Mouse (Mus musculus) R1 (cell line): ENCODE results near the gene Cldn14.

Experiments
- DNase-seq: peaks from one replicate; pipeline ENCODE4 v3.0.0-alpha.2; 2018; ENCODE audit warnings: low read depth, low spot score

The Cldn14 gene

DNA sequence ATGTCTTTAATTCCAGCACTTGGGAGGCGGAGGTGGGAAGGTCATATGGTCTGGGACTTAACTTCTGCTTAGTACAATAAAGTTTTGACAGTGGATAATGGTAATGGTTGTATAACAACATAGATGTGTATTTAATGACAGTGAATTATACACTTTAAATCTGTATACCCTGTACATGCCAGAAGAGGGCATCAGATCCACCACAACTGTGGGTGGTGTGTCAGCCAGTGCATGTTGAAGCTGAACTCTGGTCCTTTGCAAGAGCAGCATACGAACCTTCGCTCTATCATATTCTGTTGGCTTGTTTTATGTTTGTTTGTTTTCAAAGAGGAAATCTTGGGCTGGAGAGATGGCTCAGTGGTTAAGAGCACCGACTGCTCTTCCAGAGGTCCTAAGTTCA, 61.2 kb downstream of the Cldn14 start:
- DNase-seq, result no peak

DNA sequence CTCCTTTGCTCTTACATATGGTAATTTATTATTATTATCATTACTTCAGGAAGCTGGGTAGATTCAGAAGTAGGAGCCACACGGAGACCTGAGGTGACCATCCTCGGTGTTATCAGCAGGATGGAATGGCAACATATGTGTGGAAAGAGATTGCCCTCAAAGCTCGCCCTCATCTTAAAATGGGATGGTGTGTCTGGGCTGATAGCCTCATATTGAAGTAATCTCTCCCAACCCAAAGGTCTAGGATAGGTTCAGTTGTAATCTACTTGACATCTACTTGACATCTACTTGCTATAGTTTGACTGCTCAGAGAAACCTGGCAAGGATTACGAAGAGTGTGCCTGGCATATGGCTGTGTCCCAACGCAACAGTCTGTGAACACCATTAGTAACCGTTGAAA, 64.3 kb downstream of the Cldn14 start:
- no peak for DNase-seq

DNA sequence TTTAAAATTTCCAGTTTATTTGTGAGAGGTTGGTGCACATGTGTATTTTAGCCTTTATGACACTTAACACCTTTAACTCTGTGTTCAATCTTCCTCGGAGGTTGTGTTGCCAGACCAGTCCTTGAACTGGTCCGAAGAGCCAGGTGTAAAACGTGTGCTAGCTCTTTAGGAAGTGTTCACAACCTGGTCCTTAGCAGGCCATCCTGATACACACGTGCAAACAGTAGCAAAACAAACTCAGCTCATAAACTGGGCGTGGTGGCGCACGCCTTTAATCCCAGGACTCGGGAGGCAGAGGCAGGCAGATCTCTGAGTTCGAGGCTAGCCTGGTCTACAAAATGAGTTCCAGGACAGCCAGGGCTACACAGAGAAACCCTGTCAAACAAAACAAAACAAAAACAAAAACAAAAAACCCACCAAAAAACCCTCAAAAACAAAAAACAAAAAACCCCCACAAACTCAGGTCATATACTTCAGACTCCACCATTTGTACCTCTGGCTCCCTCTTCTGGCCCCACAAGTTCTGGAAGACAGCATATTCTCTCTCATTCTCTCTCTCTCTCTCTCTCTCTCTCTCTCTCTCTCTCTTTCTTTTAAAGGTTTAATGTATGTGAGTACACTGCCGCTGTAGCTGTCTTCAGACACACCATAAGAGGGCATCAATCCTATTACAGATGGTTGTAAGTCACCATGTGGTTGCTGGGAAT, 65.7 kb downstream of the Cldn14 start:
- no peak for DNase-seq

DNA sequence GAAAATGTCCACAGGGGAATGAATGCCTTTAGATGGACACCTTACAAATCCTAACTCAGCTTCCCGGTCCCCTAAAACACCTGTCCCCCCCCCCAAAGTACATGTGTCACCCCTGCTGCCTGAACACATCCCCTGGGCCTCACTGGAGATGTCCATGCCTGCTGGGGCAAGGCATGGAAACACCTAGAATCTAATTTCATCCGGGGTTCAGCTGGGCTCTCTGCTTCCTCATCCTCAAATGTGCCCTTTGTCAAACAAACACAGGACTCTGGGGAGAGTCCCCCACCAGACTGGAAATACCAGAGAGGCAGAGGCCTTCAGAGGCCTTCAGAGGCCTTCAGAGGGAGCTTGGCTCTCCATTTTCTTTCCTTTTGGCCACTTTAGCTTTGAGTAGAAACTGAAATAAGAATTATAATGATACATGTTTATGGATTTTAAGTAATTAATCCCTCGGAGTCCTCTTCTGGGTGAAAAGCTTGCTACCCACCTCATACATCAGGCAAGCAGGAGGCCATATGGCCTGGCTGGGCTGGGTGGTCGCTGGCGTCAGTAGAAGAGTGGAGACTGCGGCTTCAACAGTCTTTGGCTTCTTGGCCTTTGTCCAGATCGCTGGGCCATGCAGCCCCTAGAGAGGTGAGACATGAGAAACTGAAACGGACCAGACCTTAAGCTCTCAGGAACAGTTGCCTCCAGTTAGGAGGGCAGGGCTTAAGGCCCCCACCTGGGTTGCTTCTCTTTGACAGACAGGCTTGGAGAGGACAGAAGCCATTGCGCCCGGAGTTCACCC, 66.7 kb downstream of the Cldn14 start:
- no peak for DNase-seq

DNA sequence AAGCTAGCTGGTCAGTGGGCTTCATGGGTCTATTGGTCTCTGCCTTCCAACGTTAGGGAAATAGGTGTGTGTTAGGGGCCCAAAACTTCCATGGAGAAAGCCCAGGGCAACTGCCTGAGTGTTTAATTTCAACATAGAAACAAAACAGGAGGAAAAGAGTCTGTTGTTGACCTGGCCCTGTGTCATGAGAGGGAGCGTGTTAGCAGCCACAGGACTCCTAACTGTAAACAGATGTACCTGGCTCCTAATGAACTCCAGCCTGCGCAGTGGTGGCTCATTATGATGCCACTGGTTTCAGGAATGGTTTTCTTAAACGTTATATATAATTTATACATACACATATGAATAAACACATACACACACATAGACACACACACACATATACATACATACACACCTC, 68.7 kb downstream of the Cldn14 start:
- DNase-seq, result no peak

DNA sequence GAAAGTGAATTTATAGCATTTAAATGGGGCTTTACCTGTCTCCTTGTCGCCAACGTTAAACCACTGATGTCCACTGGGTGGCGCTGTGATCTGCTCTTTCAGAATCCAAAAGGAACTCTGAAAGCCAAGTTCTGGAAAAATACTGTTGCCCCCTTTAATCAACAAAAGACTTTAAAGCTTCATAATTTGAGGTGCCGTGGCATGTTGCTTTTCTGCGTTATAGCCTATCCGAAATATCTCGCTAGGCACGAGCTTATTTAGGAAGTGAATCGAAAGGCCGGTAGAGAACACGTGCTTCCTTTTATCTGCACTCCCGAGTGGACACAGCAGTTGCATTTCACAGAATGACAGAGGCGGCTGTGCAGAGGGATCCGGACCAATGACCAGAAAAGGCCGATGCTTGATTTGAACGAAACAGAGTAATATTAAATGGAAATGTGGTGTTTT, 70.2 kb downstream of the Cldn14 start:
- DNase-seq, result peak; percentile 81

DNA sequence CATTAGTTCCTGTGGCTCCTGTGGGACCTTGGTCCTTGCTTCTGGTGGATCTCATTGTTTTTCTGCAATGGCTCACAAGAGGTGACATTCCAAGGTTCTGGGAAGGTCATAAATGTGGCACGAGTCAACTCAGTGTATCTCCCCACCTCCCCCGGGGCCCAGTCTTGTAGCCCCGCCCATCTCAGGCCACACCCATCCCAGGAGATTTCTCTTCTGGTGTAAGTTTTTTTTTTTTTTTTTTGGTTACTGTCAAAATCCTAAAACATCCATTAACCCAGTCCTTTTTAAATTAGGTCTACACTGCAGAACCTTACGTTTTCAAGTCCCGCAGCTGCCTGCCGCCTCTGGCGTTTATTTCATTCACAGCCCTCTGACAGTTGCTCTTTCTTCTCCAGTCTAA, 73.6 kb downstream of the Cldn14 start:
- DNase-seq, result peak; percentile 18

DNA sequence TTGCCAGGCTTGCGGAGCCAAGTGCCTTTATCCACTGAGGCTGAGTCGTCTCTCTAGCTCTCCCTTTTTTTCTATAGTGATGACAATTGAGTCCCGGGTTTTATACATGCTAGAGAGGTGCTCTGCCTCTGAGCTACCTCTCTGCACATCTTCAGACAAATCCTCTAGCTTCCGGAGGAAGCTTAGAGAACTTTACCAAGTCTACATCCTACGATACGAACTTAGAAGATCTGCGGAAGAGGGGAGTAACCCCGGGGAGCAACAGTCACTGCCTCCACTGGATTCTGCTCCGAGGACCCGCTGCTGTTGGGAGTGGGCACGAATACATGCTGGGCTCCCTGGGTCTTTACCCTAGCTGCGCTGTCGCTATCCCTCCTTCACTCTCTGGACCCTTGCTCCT, 74.0 kb downstream of the Cldn14 start:
- no peak for DNase-seq

DNA sequence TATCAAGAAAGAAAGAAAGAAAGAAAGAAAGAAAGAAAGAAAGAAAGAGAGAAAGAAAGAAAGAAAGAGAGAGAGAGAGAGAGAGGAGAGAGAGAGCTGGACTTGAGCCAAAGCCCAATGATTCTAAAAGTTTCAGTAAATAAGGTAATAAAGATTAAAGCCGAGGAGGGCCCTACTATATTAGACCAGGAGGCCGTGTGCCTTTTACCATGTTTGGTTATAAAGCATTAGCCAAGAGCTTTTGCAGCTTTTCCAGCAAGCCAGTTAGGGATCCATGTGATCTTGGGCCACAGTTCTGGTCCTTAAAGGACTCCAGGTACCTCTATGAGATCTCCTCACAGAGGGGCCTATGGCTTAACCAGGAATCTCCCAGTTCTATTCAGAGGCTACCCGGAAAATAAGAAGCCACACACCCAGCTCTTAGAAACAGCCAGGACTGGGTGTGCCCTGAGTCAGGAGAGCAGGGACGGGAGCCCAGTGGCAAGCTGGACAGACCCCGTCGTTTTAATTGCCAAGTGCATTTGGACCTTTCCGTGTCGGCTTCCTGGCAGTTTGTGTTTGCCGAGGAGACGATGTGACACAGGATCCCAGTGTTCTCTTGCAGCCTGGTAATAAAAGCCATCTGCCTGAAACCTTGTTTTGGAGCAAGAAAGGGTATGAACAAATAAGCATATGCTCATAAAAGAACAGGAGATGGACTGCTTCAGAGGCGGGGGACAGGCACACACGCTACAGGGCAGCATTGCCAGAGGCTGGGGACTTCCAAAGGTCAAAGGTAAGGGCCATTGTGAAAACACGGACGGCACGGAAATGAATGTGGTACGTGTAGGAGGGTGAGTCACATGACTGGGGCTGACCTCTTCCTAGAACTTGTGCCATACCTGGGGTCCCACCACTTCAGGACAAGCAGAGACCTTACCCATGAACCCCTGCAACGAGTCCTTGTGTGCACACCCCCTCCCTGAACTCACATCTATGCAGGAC, 76.2 kb downstream of the Cldn14 start:
- no peak for DNase-seq

DNA sequence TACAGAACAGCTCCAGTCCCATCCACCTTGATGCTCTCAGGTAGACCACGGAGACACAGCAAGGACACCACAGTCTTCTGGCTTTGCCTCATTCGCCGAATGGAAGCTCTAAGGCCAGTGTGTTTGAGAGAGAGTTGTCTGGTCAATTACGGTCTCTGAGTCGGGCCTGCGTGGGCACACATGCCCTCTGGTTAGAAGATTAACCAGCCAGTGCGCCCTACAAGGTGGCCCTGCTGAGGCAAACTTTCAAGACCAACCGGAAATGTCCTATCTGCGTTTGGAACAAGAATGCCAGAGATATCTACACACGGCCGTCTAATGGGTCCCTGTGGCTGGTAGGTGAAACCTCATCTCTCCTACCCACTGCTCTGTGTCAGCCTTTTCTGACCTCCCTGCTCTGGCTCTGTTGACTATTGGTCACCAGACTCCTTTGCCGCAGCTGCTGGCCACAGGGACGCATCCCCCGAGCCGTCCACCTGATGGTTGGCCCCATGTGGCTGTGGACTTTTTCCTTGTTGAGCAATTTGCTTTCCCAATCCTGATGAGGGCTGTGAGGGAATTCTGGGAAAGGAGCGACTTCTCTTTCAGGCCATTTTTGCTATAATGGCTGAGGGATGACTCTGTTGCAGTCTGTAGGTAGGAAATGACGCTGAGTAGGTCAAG, 79.1 kb downstream of the Cldn14 start:
- DNase-seq, result no peak

DNA sequence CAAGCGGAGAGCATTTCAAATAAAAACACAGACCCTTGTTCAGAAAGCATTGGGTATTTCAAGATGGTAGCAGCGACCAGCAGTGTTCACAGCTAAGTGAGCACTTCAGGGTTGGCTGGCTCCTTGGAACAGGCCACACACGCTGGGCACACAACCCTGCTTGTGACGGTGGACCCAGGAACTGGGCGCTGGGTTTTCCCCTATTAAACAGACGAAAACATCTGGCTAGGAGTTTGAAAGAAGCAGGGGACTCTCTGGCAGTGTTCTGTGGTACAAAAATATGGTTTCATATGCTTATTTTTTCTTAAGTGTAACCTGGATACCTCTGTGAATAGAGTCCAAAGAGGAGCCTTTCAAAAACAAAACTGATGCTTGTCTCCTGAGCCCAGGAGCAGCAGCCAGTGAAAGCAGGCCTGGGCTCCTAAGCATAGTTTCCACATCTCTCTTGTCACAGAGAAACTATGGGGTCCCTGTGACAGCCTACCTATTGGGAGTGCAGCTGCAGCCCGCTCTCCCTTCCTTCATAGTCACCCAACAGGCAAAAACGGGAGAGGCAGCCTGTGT, 82.9 kb downstream of the Cldn14 start:
- no peak for DNase-seq

DNA sequence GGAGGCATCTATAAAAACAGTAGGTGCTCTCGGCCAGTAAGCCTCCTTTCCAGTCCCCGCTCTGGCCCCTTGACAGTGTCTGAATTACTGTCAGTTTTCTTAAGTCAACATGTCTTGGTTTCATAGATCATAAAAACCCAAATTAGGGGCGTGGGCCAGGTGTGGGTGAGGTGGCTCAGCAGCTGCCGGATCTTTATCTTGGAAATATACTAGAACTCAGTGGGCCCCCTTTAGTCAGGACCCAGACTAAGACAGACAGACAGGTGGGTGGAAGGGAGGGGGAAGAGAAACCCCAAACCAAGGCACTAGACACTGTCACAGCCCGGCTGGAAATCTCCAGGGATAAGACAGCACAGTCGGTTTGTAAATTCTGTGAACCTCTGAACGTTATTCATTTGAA, 84.8 kb downstream of the Cldn14 start:
- DNase-seq, result no peak

DNA sequence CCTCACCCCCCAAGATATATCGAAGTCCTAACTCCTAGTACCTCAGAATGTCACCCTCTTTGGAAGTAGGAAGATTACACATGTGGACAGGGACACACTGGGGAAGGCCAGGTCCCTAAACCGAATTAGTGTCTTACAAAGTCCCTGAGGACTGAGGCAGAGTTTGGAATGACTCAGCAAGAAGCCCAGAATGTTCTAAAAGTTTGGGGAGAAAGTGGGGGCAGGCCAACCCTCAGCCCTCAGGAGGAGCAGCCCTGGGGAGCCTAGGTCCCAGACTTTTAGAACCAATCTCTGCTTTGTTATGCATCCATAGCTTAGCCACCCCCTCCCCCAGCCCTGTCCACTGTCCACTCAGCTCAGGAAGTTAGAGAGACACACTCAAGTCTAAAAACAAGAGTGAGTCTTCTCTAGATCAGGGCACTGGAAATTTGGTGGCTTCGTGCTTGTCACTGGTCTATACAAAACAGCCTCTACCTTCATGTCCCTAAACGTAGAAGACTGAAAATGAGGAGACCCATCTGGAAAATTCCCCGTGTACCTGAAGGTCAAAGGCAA, 85.7 kb downstream of the Cldn14 start:
- peak; percentile 41 for DNase-seq

DNA sequence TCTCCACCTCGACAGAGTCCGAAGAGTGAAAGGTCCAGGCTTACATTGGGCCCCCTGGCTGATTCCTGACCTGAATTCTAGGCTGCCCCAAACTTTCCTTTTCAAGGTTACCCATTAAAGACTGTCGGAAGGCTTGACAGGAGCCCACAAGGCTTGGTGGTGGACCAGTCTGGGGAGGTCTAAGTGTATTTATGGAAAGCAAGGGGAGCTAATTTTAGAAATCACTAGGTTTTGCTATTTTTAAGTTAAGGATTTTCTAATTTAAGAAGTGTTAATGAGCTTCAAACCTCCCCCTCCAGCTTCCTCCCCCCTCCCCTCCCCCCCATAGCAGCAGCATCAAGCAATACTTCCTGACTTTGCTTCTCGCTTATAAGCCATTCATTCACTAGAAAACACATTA, 88.0 kb downstream of the Cldn14 start:
- no peak for DNase-seq

DNA sequence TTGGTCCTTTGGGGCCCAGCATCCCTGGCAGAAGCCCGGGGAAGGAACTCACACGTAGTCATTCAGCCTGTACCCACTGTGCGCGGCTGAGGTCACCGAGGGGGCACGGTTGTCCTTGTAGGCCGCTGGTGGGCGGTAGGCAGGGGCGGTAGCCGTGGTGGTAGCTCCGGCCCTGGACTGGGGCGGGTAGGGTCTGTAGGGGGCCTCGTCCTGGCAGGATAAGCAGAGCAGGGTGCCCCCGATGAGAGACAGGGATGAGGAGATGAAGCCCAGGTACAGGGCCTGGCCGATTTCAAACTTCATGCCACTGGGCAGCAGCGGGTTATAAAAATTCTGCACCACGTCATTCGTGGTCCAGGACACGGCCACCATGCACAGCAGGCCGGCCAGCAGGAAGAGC, 89.4 kb downstream of the Cldn14 start:
- no peak for DNase-seq

DNA sequence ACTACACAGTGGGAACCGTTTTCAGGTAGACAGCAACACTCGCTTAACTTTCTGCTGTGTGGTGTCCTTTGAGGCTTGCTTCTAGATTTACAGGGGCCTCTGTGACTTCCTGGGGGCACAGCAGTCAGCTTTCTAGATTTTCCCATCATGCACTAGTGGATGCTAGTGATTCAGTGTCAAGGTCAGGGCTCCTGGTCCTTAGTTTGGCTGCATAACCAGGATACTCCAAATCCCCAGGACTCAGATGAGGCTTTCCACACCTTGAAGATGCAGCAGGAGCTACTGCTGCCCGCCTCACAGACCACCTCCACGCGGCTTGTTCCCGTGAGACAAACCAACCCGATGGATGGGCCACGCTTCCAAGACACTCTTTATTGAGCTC, 90.0 kb downstream of the Cldn14 start:
- DNase-seq, result peak; percentile 53

DNA sequence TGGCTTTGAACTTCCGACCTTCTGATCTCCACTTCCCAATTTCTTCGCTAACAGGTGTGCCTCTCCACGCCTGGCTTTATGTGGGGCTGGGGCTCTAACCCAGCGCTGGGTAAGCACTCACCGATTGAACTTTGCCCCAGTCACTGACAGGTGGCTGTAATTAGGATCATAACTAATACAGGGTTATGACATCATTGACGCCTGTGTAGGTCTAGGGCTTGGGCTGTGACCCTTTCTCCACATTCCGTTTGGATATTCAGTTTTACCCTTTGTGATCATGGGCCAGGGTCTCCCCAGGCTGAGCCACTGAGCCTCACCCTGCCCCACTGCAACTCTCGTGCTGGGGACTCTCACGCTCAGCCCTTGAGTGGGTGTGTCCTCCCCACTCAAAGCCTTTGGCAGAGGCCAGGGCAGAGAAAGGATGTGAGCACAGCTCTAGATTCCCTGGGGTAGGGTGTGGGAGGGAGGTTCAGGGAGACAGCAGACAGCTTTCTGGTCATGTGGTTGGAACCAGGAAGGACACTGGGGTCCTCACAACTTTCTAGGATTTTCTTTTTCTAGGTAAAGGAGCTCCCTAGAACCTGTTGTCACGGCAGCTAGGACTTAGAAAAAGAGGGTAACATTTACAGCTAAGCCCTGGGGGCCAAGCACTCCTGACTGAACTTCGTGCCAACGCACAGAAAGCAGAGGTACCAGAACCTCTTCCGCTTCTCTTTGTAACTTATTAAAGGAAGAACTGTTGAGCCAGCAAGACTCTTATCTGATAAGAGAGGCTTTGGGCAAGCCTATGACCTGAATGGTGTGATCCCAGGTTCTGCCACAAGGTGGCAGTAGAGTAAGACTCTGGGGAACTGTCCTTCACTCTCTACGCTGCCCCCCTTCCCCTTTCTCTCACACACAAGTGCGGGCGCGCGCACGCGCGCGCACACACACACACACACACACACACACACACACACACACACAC, 90.6 kb downstream of the Cldn14 start:
- peak; percentile 87 for DNase-seq

DNA sequence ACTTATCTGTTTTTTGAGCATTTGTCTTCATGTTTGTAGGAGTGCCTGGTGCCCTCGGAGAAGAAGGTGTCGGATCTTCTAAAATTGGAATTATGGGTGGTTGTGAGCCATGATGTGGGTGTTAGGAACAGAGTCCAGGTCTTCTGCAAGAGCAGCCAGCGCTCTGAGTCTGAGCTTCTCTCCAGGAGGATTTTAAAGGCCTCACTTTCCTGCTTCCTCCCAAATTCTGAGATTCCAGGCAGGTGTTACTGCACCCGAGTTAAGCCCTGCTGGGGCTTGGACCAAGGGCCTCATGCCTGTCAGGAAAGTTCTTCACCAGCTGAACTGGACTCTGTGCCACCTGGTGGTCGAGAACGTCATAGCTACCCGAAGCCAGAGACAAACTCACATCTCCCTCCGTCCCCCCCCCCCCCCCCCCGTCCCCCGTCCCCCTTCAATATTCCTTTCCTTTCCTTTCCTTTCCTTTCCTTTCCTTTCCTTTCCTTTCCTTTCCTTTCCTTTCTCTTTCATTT, 93.2 kb downstream of the Cldn14 start:
- DNase-seq, result peak; percentile 76

DNA sequence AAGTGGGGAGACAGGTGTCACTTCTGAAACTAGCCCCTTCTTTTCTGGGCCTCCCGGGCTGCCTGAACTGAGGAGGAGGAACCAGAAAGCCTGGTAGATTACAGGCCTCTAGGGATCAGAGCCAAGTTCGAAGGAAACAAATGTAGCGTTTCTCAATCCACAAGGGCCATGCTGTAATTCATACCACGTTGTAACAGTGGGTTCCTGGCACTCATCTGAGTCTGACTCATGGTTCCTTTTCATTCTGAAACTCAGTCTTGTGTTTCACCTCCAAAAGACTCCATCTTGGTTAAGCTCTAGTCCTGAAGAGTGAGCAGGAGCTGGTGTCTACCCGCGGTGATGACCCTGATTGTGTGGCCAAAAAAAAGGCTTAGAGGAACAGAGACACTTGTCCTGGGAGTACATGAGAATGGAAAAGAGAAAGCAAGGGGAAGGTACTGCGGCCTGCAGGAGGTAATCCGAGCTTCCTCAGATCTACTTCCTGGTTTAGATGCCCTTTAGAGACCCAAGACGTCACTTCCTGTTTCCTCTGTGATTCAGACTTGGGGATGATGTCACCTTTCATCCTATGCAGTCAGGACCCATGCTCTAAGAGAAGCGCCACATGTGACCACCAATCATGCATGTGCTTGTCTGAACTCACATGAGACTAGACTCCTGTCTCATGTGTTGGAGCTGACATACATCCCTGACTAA, 94.6 kb downstream of the Cldn14 start:
- no peak for DNase-seq
